Mouse (Mus musculus) CH12.LX (cell line): ENCODE measurements around the gene Ikzf2. TPM values are rescaled to one million over a fixed set of nuclear protein-coding genes. Genes with fewer than 3 reads are reported as not detected.

Experiments
- DNase-seq: peaks from one replicate; pipeline ENCODE4 v3.0.0-alpha.2; 2013; ENCODE audit errors: extremely low read depth
- H3K27ac ChIP-seq: 2 replicates; pipeline ENCODE4 v1.5.1; 2012; ENCODE audit warnings: low read depth, mild to moderate bottlenecking, control low read depth, moderate library complexity; ENCODE audit not compliant: insufficient read depth
- H3K27me3 ChIP-seq: replicated peaks from 2 replicates; pipeline ENCODE3; 2012; ENCODE audit warnings: inconsistent platforms
- H3K36me3 ChIP-seq, 2 experiments: replicated peaks in 1 of 2; 2 replicates each; pipeline versions ENCODE3 to v1.6.1; 2012; ENCODE audit warnings: inconsistent platforms in 1 of 2, low read length in 1 of 2, mild to moderate bottlenecking in 1 of 2, mixed read lengths in 1 of 2, moderate library complexity in 1 of 2; ENCODE audit not compliant: control insufficient read depth in 1 of 2, insufficient read depth in 1 of 2
- H3K4me1 ChIP-seq, 2 experiments: 2 replicates each; pipeline ENCODE4 v1.6.1; 2012; ENCODE audit warnings: inconsistent platforms in 1 of 2, moderate library complexity in 1 of 2; ENCODE audit not compliant: insufficient read depth in 2 of 2, control insufficient read depth in 1 of 2
- H3K4me2 ChIP-seq: 2 replicates; pipeline ENCODE4 v1.6.1; 2012; ENCODE audit warnings: low read depth, mild to moderate bottlenecking, control low read depth; ENCODE audit not compliant: poor library complexity, insufficient read depth, severe bottlenecking
- H3K4me3 ChIP-seq, 3 experiments: fragments of 150-350 bp in 1 of 3; sonication (generic) in 1 of 3; replicated peaks in 1 of 3; 2 replicates each; pipeline versions ENCODE3 to v1.5.1; 2011 to 2012; ENCODE audit warnings: low read depth in 2 of 3, low read length in 2 of 3, mild to moderate bottlenecking in 2 of 3, moderate library complexity in 2 of 3, control low read depth in 1 of 3, improper control_type of control experiment in 1 of 3, inconsistent platforms in 1 of 3, mixed read lengths in 1 of 3; ENCODE audit not compliant: poor library complexity in 1 of 3
- H3K79me2 ChIP-seq: replicated peaks from 2 replicates; pipeline ENCODE4 v1.6.1; 2012; ENCODE audit warnings: mild to moderate bottlenecking, moderate library complexity; ENCODE audit not compliant: control insufficient read depth, poor library complexity, insufficient read depth, severe bottlenecking; ENCODE audit errors: extremely low read depth
- H3K9ac ChIP-seq: 2 replicates; pipeline ENCODE4 v1.6.1; 2012; ENCODE audit warnings: low read depth, mild to moderate bottlenecking, control low read depth, moderate library complexity; ENCODE audit not compliant: insufficient read depth
- H3K9me3 ChIP-seq: replicated peaks from 2 replicates; pipeline ENCODE3; 2012; ENCODE audit warnings: low read length, inconsistent platforms, mixed read lengths
- BHLHE40 ChIP-seq: IDR thresholded peaks from 2 replicates; pipeline ENCODE4 v1.6.1; 2011; ENCODE audit warnings: mild to moderate bottlenecking, low read depth, low read length, improper control_type of control experiment
- CHD1 ChIP-seq: IDR thresholded peaks from 2 replicates; pipeline ENCODE4 v1.6.1; 2012; ENCODE audit warnings: low read depth, low read length, improper control_type of control experiment, inconsistent platforms
- CHD2 ChIP-seq: IDR thresholded peaks from 2 replicates; pipeline ENCODE4 v1.6.1; 2011; ENCODE audit warnings: low read length, improper control_type of control experiment
- CTCF ChIP-seq, 2 experiments: IDR thresholded peaks in 1 of 2; conservative IDR thresholded peaks in 1 of 2; 2 replicates each; pipeline ENCODE4 v1.5.1; 2011 to 2012; ENCODE audit warnings: low read depth in 2 of 2, low read length in 2 of 2, improper control_type of control experiment in 1 of 2, inconsistent platforms in 1 of 2, mild to moderate bottlenecking in 1 of 2, moderate library complexity in 1 of 2
- E2F4 ChIP-seq: IDR thresholded peaks from 2 replicates; pipeline ENCODE4 v1.6.1; 2011; ENCODE audit warnings: low read depth, low read length, improper control_type of control experiment; ENCODE audit not compliant: insufficient replicate concordance
- ETS1 ChIP-seq: conservative IDR thresholded peaks from 2 replicates; pipeline ENCODE4 v1.6.1; 2012; ENCODE audit warnings: low read depth, mild to moderate bottlenecking, inconsistent platforms, low read length, improper control_type of control experiment, moderate library complexity
- GABPA ChIP-seq: IDR thresholded peaks from 2 replicates; pipeline ENCODE4 v1.6.1; 2012; ENCODE audit warnings: low read depth, low read length, improper control_type of control experiment, inconsistent platforms; ENCODE audit not compliant: insufficient replicate concordance
- HCFC1 ChIP-seq: IDR thresholded peaks from 2 replicates; pipeline ENCODE4 v1.6.1; 2012; ENCODE audit warnings: low read depth, mild to moderate bottlenecking, inconsistent platforms, low read length, improper control_type of control experiment
- IRF4 ChIP-seq: IDR thresholded peaks from 2 replicates; pipeline ENCODE4 v1.6.1; 2014; ENCODE audit warnings: low read depth, mild to moderate bottlenecking, inconsistent platforms, low read length, improper control_type of control experiment
- JUND ChIP-seq: conservative IDR thresholded peaks from 2 replicates; pipeline ENCODE4 v1.6.1; 2011; ENCODE audit warnings: low read depth, low read length, improper control_type of control experiment
- KAT2A ChIP-seq: IDR thresholded peaks from 2 replicates; pipeline ENCODE4 v1.6.1; 2012; ENCODE audit warnings: low read length, improper control_type of control experiment, inconsistent platforms; ENCODE audit not compliant: insufficient replicate concordance
- MAFK ChIP-seq: IDR thresholded peaks from 2 replicates; pipeline ENCODE4 v1.6.1; 2011; ENCODE audit warnings: low read length, improper control_type of control experiment; ENCODE audit not compliant: insufficient replicate concordance
- MAZ ChIP-seq: IDR thresholded peaks from 2 replicates; pipeline ENCODE4 v1.6.1; 2012; ENCODE audit warnings: low read depth, mild to moderate bottlenecking, inconsistent platforms, low read length, improper control_type of control experiment, moderate library complexity
- MEF2A ChIP-seq: IDR thresholded peaks from 2 replicates; pipeline ENCODE4 v1.6.1; 2014; ENCODE audit warnings: low read depth, mild to moderate bottlenecking, inconsistent platforms, low read length, improper control_type of control experiment, borderline replicate concordance
- MXI1 ChIP-seq: IDR thresholded peaks from 2 replicates; pipeline ENCODE4 v1.6.1; 2011; ENCODE audit warnings: mild to moderate bottlenecking, low read depth, low read length, improper control_type of control experiment
- PAX5 ChIP-seq: IDR thresholded peaks from 2 replicates; pipeline ENCODE4 v1.6.1; 2012; ENCODE audit warnings: low read length, inconsistent platforms, mixed read lengths
- POLR2A ChIP-seq: IDR thresholded peaks from 2 replicates; pipeline ENCODE4 v1.6.1; 2011; ENCODE audit warnings: low read depth, mild to moderate bottlenecking, improper control_type of control experiment, low read length
- POLR2AphosphoS2 ChIP-seq: IDR thresholded peaks from 2 replicates; pipeline ENCODE4 v1.6.1; 2011; ENCODE audit warnings: low read depth, low read length, improper control_type of control experiment
- SMC3 ChIP-seq: IDR thresholded peaks from 2 replicates; pipeline ENCODE4 v1.6.1; 2011; ENCODE audit warnings: low read depth, low read length, improper control_type of control experiment
- UBTF ChIP-seq: IDR thresholded peaks from 2 replicates; pipeline ENCODE4 v1.6.1; 2012; ENCODE audit warnings: low read depth, mild to moderate bottlenecking, inconsistent platforms, low read length, improper control_type of control experiment, moderate library complexity
- USF1 ChIP-seq: IDR thresholded peaks from 2 replicates; pipeline ENCODE4 v1.6.1; 2014; ENCODE audit warnings: low read depth, mild to moderate bottlenecking, inconsistent platforms, low read length, improper control_type of control experiment
- USF2 ChIP-seq: conservative IDR thresholded peaks from 2 replicates; pipeline ENCODE4 v1.6.1; 2011; ENCODE audit warnings: low read depth, low read length, improper control_type of control experiment
- ZC3H11A ChIP-seq: IDR thresholded peaks from 2 replicates; pipeline ENCODE4 v1.6.1; 2012; ENCODE audit warnings: low read depth, mild to moderate bottlenecking, inconsistent platforms, low read length, improper control_type of control experiment
- ZKSCAN1 ChIP-seq: IDR thresholded peaks from 2 replicates; pipeline ENCODE4 v1.6.1; 2012; ENCODE audit warnings: low read depth, inconsistent platforms, low read length, improper control_type of control experiment, borderline replicate concordance
- ZMIZ1 ChIP-seq: IDR thresholded peaks from 2 replicates; pipeline ENCODE4 v1.6.1; 2012; ENCODE audit warnings: low read depth, mild to moderate bottlenecking, inconsistent platforms, low read length, improper control_type of control experiment
- ZNF384 ChIP-seq: IDR thresholded peaks from 2 replicates; pipeline ENCODE4 v1.6.1; 2012; ENCODE audit warnings: low read depth, low read length, improper control_type of control experiment, inconsistent platforms
- dilution Hi-C: fragments of 300-500 bp; cut with MboI; formaldehyde crosslinking; loops from 2 replicates; pipeline ENCODE4 v1.14.3; 2020; ENCODE audit warnings: low sequenced_read_pairs; ENCODE audit not compliant: extremely low pct_unique_long_range_greater_than_20kb, extremely low pct_ligation_motif_present
- in situ Hi-C: fragments of 300-500 bp; cut with MboI; formaldehyde crosslinking; loops from 3 replicates; pipeline ENCODE4 v1.14.3; 2019; ENCODE audit warnings: low sequenced_read_pairs, low pct_ligation_motif_present, low pct_unique_long_range_greater_than_20kb, mixed read lengths
- polyA plus RNA-seq: library from polyadenylated mRNA; unstranded; fragments of >175 nt; gene quantifications from 2 replicates; pipeline ENCODE4 v1.2.1, GENCODE M21; 2012; ENCODE audit warnings: low read depth; ENCODE audit not compliant: insufficient read length
- total RNA-seq, 2 experiments: library from RNA; depleted of rRNA; stranded (reverse); fragments of 300-350 nt in 1 of 2; fragments of >200 nt in 1 of 2; gene quantifications; 2 replicates each; pipeline ENCODE4 v1.2.3; 2012 to 2014

The Ikzf2 gene
- total and polyA plus RNA-seq, 3 experiments = not detected

DNA sequence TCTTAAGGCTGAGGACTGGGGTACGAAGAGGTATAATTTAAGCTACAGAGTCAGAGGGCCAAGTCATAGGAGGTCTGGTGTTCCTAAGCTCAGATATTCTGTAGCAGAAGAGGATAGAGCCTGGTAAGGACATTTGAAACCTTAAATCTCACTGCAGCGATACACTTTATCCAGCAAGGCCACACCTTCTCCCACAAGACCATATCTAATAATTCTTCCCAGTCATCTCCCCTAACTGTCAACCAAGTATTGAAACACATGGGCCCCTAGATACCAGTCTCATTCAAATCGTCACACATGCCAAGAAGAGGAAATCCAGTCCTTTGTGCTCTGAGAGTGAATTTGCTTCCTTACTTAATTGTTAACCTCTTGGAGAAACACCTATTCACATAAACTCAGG is 30.1 kb upstream of the Ikzf2 start:
- dilution Hi-C loops = no loop called here
- Histone ChIP-seq H3K79me2 (no peaks in the 10 kb centered on the region), H3K9me3 (no peaks in the 10 kb centered on the region), H3K4me1 (no peaks in the 10 kb centered on the region), H3K4me3 (no peak overlapping the region), H3K27me3 (no peaks in the 10 kb centered on the region), H3K27ac (no peak overlapping the region), H3K4me2 (no peak overlapping the region), H3K9ac (no peak overlapping the region), H3K36me3 (no peaks in the 10 kb centered on the region)
- no peak for DNase-seq
- in situ Hi-C loops = no loop called here
- TF ChIP-seq E2F4 (no peak), SMC3 (no peak), MAFK (no peak), HCFC1 (no peak), MEF2A (no peak), USF1 (no peak), CHD2 (no peak), ZKSCAN1 (no peak), MAZ (no peak), POLR2A (no peak), ZNF384 (no peak), POLR2AphosphoS2 (no peak)

GRCm38 (mm10) chr1:69708571-69708970 is 21.5 kb upstream of the Ikzf2 start:
- H3K27me3 ChIP-seq = no peaks in the 10 kb centered on the region
- H3K9ac ChIP-seq = no peak overlapping the region
- H3K4me2 ChIP-seq = no peak overlapping the region
- no peak for TF ChIP-seq GABPA
- TF ChIP-seq ZMIZ1 = no peak
- no peak for TF ChIP-seq KAT2A
- TF ChIP-seq CHD1 = no peak
- H3K9me3 ChIP-seq = no peaks in the 10 kb centered on the region
- no peaks in the 10 kb centered on the region for H3K36me3 ChIP-seq
- H3K4me1 ChIP-seq = no peaks in the 10 kb centered on the region
- in situ Hi-C loops (no loop called here), dilution Hi-C loops (no loop called here)
- no peaks in the 10 kb centered on the region for H3K79me2 ChIP-seq
- H3K4me3 ChIP-seq = no peak overlapping the region
- no peak for DNase-seq
- H3K27ac ChIP-seq = no peak overlapping the region

- dilution Hi-C loops = no loop called here
- Histone ChIP-seq H3K27me3 (no peaks in the 10 kb centered on the region), H3K9me3 (no peaks in the 10 kb centered on the region), H3K79me2 (no peaks in the 10 kb centered on the region), H3K9ac (no peak overlapping the region), H3K27ac (no peak overlapping the region), H3K4me1 (no peaks in the 10 kb centered on the region), H3K4me3 (no peak overlapping the region), H3K4me2 (no peak overlapping the region), H3K36me3 (no peaks in the 10 kb centered on the region)
- DNase-seq = no peak
- in situ Hi-C loops = no loop called here
- TF ChIP-seq POLR2AphosphoS2 = no peak
- TF ChIP-seq PAX5 = no peak
- TF ChIP-seq MAZ = no peak
- no peak for TF ChIP-seq MXI1
- no peak for TF ChIP-seq ETS1
- no peak for TF ChIP-seq CHD1
- TF ChIP-seq MAFK = no peak
- TF ChIP-seq IRF4 = no peak
- no peak for TF ChIP-seq SMC3
- TF ChIP-seq MEF2A = no peak
- TF ChIP-seq ZMIZ1 = no peak
- no peak for TF ChIP-seq BHLHE40
- no peak for TF ChIP-seq ZNF384
- TF ChIP-seq UBTF = no peak
- TF ChIP-seq JUND = no peak
- TF ChIP-seq CHD2 = no peak
- no peak for TF ChIP-seq CTCF (conservative IDR thresholded peaks at IDR 0.05 in 1 of 2, IDR thresholded peaks at IDR 0.05 in 1 of 2; ENCODE audit: low read depth in 2 of 2, low read length in 2 of 2)
- TF ChIP-seq USF2 = no peak
- no peak for TF ChIP-seq ZC3H11A
Measured at GRCm38 (mm10) chr1:69703506-69704156, 16.6 kb upstream of the Ikzf2 start.
